Mouse (Mus musculus): ENCODE measurements around the gene Lonp2. TPM values are rescaled to one million over a fixed set of nuclear protein-coding genes. Genes with fewer than 3 reads are reported as not detected.

The Lonp2 gene
- polyA plus RNA-seq, 1 experiment from 2014 or later, result 106 TPM

DNA sequence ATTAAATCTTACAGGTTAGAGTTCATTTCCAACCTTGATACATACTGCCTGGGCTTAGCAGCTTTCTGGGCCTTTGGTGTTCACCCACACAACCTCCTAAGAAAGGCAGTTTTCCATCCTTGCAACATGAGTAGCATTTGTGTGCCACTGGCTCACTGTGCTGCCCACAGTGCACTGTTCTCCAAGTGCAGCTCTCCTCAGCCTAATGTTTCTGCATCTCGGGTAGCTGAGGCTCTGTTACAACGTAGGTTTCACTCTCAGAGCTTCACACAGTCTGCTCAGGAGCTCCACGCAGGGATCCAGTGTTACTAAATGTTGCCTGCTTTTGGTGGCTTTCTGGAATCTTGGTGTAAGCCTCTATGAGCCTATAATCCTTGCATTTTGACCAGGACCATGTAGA, 81.5 kb downstream of the Lonp2 start:
- ChIA-PET CTCF (interaction anchor here (0.8 kb wide), 1 partner anchor 14 kb away, joined by 3 read pairs; no protein-coding TSS in a partner anchor), POLR2A (interaction anchor here (0.9 kb wide), 1 partner anchor 11 kb away, joined by 3 read pairs; no protein-coding TSS in a partner anchor)
- in situ Hi-C loops (cut with MboI; ENCODE audit: low pct_unique_long_range_greater_than_20kb), result no loop called here
- DNase-seq (ENCODE audit: low read depth, low spot score) (no peak), ATAC-seq (no peak)
- TF ChIP-seq CTCF (IDR thresholded peaks at IDR 0.05), result no peak
- H3K27me3 ChIP-seq, result no peaks in the 10 kb centered on the region

DNA sequence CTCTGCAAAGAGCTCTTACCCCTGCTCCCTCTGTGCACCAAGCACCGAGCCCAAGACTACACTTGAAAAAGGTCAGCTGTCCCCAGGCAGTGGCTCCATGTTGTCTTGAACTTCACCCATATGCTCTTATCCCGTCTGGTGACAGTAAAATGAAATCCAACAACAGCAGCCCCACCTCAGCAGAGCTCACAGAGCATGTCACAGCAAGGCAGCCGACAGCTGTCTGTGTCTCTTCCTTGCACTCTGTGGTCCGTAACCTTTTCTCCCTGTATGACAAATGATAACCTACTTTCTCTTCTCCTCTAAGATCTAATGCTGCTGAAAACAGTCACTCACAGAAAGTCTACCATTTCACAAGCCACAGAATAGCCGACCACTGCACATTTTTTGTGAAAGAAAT, 82.9 kb downstream of the Lonp2 start:
- ATAC-seq (no peak), DNase-seq (ENCODE audit: low read depth, low spot score) (no peak)
- in situ Hi-C loops (cut with MboI; ENCODE audit: low pct_unique_long_range_greater_than_20kb), result no loop called here
- ChIA-PET POLR2A (no interaction called here), CTCF (interaction anchor here (0.8 to 1.3 kb wide), 3 partner anchors 9 to 30 kb away, joined by 3 to 4 read pairs (median 3); no protein-coding TSS in a partner anchor)
- H3K27me3 ChIP-seq, result no peaks in the 10 kb centered on the region
- TF ChIP-seq CTCF (IDR thresholded peaks at IDR 0.05), result no peak

DNA sequence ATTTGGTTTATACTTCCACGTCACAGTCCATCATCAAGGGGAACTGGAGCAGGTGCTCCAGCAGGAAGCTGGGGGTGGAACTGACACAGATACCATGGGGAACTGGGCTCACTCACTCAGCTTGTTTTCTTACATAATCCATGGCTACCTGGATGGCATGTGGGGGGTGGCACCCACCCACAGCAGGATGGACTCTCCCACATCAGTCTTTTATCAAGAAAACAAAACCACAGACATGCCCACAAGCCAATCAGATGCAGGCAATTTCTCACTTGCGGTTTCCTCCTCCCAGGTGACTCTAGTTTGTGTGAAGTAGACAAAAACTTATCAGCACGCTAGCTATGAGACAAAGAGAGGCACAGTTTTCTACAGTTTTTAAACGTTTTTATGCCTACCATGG, 84.0 kb downstream of the Lonp2 start:
- no peak for DNase-seq (ENCODE audit: low read depth, low spot score)
- ChIA-PET POLR2A (no interaction called here), CTCF (interaction anchor here (0.9 to 1.6 kb wide), 5 partner anchors 9 to 29 kb away, joined by 3 to 4 read pairs (median 3); no protein-coding TSS in a partner anchor)
- no peaks in the 10 kb centered on the region for H3K27me3 ChIP-seq
- in situ Hi-C loops (cut with MboI; ENCODE audit: low pct_unique_long_range_greater_than_20kb), result no loop called here
- TF ChIP-seq CTCF (IDR thresholded peaks at IDR 0.05), result no peak
- no peak for ATAC-seq

DNA sequence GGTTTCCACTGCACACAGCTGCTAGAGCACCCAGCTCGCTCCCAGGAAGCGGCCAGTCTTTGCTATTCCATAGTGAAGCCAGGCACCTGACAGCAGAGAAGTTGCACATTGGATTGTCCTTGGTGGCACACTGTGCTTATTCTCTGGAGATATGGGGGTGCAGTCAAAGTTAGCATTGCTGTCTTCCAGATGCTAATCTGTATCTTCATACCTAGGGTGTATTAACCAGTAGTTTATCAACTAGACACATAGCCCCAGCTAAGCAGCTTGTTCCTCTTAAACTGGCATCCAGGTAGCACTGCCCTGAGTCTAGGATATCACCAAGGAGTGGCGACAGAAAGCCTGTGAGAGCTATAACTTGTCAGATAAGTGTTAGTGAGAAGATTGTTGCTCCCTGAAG, 88.8 kb downstream of the Lonp2 start:
- no peaks in the 10 kb centered on the region for H3K27me3 ChIP-seq
- no peak for DNase-seq (ENCODE audit: low read depth, low spot score)
- in situ Hi-C loops (cut with MboI; ENCODE audit: low pct_unique_long_range_greater_than_20kb), result no loop called here
- CTCF ChIA-PET, result interaction anchor here (1.1 to 1.4 kb wide), 2 partner anchors 14 to 22 kb away, joined by 3 read pairs; no protein-coding TSS in a partner anchor
- no peak for ATAC-seq
- POLR2A ChIA-PET, result interaction anchor here (0.9 kb wide), 1 partner anchor 195 kb away, joined by 4 read pairs; no protein-coding TSS in a partner anchor
- no peak for TF ChIP-seq CTCF (IDR thresholded peaks at IDR 0.05)

DNA sequence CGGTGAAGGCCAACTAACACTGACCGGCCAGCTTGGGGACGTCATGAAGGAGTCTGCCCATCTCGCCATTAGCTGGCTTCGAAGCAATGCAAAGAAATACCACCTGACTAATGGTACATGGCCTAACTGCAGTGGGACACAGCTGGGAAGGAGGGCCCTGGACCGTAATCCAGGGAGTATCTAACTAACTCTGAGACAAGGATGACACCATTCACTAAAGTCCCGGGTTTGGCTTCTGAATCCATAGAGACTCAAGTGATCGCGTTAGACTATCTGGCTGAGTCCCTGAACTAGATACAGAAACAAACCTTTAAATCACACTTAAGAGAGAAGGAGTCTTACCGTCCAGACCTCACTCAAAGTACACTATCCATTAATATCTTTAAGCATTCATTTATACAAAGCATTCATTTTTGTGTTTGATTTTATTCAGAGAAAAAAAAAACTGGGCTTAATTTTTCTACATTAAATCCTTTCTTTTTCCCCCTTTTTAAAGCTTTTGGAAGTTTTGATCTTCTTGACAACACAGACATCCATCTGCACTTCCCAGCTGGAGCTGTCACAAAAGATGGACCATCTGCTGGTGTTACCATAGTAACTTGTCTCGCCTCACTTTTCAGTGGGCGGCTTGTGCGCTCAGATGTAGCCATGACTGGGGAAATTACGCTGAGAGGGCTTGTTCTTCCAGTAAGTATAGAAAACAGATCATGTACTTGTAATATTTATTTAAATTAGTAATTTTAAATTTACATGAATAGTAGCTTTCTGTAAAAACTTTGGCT, 89.8 kb downstream of the Lonp2 start:
- CTCF ChIA-PET, result interaction anchor here (1.1 kb wide), 1 partner anchor 15 kb away, joined by 3 read pairs; no protein-coding TSS in a partner anchor

DNA sequence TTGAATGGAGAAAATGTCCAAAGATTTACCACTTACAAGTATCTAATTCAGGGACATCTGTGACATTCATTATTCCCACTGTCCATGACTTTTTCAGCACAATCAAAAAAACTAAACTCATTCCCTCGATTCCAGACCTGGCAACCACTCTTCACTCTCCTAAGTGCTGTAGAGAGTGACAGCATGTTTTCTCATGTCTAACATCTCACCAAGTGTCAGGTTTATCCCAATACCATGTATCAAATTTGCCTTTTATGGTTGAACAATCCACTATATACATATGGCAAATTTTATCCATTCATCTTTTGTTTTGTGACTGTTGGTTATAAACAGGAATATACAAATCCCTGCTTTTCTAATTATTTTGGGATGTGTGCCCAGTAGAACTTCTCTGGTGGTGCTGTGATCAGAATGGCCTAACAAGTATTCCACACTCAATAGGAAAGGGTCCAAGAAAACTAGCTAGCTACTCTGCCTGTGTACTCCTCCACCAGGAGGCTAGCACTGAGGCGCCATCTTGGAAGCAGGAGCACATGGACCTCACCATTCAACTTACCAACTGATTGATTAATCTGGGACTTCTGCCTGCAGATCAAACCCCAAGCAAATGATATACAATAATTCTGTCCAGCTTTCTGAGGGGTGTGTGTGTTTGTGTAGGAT, 94.6 kb downstream of the Lonp2 start:
- in situ Hi-C loops (cut with MboI; ENCODE audit: low pct_unique_long_range_greater_than_20kb), result no loop called here
- ChIA-PET CTCF (interaction anchor here (0.9 to 2.4 kb wide), 4 partner anchors 10 to 25 kb away, joined by 3 to 6 read pairs (median 3); no protein-coding TSS in a partner anchor), POLR2A (no interaction called here)
- H3K27me3 ChIP-seq, result no peaks in the 10 kb centered on the region
- no peak for ATAC-seq
- TF ChIP-seq CTCF (IDR thresholded peaks at IDR 0.05), result no peak
- no peak for DNase-seq (ENCODE audit: low read depth, low spot score)

More for the DNA sequence above, 89.8 kb downstream of the Lonp2 start:
- in situ Hi-C loops (cut with MboI; ENCODE audit: low pct_unique_long_range_greater_than_20kb), result no loop called here
- ATAC-seq (no peak), DNase-seq (ENCODE audit: low read depth, low spot score) (no peak)
- TF ChIP-seq CTCF (IDR thresholded peaks at IDR 0.05), result no peak
- POLR2A ChIA-PET, result interaction anchor here (0.6 kb wide), 1 partner anchor 24 kb away, joined by 3 read pairs; no protein-coding TSS in a partner anchor
- no peaks in the 10 kb centered on the region for H3K27me3 ChIP-seq

DNA sequence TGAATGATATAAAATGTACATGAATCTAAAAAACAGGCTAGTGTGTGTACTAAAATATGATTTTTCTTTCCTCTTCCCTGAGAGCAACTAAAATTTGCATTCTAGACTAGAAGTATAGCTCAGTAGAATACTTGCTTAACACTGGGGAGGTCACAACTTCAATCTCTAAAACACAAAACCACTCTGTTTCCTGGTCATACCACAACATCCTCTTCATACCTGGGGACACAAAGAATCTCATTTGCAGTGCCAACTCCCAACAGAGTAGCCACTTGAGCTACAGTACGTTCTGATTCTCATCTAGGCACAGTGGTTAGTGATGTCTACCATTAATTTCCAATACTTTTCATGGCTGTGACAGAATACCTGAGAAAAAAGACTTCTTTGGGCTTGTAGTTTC, 95.5 kb downstream of the Lonp2 start:
- no peak for DNase-seq (ENCODE audit: low read depth, low spot score)
- no peak for TF ChIP-seq CTCF (IDR thresholded peaks at IDR 0.05)
- no peaks in the 10 kb centered on the region for H3K27me3 ChIP-seq
- no peak for ATAC-seq
- ChIA-PET POLR2A (no interaction called here), CTCF (interaction anchor here (0.9 to 2.4 kb wide), 5 partner anchors 9 to 24 kb away, joined by 3 to 6 read pairs (median 3); no protein-coding TSS in a partner anchor)
- in situ Hi-C loops (cut with MboI; ENCODE audit: low pct_unique_long_range_greater_than_20kb), result no loop called here

DNA sequence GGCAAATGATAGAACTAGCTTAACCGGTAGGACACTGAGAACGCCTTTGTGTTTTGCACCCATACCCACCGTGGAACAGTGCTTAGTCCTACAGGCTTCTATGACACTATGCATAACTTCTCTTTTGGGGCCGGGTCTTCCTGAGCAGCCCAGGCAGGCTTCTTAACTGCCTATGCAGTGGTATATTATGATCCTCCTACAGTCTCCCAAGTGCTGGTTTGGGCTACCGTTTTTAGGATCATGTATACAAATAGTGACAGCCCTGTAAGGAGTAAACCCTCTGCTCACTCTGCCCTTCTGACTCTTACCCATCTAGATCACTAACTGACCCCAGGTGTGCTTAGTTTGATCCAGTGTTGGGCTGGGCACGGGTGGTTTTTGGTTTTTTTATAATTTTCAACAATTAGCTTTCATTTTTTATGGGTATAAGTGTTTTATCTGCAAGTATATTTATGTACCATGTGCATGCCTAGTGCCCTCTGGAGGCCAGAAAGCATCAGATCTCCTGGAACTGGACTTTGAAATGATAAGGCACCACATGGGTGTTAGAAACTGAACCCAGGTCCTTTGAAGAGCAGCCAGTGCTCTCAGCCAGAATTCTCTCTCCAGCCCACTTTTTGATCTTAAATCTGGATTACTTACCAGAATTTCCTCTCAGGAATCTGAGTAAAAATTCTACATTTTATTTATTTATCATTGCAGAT, 97.1 kb downstream of the Lonp2 start:
- in situ Hi-C loops (cut with MboI; ENCODE audit: low pct_unique_long_range_greater_than_20kb), result loop anchor here (10.0 kb wide), 1 partner anchor 184 kb away; no protein-coding TSS in a partner anchor
- ATAC-seq (no peak), DNase-seq (ENCODE audit: low read depth, low spot score) (no peak)
- no peaks in the 10 kb centered on the region for H3K27me3 ChIP-seq
- ChIA-PET POLR2A (interaction anchor here (1.0 kb wide), 1 partner anchor 10 kb away, joined by 3 read pairs; no protein-coding TSS in a partner anchor), CTCF (interaction anchor here (0.9 to 2.0 kb wide), 6 partner anchors 10 to 182 kb away, joined by 3 to 6 read pairs (median 4); no protein-coding TSS in a partner anchor)
- peak; percentile 46 for TF ChIP-seq CTCF (IDR thresholded peaks at IDR 0.05)

DNA sequence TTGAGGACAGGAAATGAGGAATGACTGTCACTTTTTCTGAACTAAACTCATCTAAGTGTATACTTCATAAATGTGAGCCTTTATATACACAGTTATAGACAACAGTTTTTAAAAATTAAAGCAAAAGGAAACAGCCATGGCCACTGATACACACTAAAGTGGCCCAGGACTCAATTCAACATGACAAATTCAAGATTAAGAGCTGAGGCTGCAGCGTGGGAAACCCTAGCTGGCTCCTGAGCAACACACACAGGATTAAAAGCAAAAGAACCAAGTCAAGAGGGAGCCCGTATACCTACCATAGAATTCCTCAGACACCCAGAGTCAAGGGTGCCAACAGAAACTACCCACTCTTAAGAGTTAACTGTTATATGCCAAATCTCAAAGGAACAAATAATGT, 97.6 kb downstream of the Lonp2 start:
- H3K27me3 ChIP-seq, result no peaks in the 10 kb centered on the region
- CTCF ChIA-PET, result interaction anchor here (1.0 to 2.0 kb wide), 6 partner anchors 9 to 182 kb away, joined by 3 to 7 read pairs (median 6); no protein-coding TSS in a partner anchor
- no peak for ATAC-seq
- TF ChIP-seq CTCF (IDR thresholded peaks at IDR 0.05), result no peak
- no peak for DNase-seq (ENCODE audit: low read depth, low spot score)
- in situ Hi-C loops (cut with MboI; ENCODE audit: low pct_unique_long_range_greater_than_20kb), result loop anchor here (10.0 kb wide), 1 partner anchor 183 kb away; no protein-coding TSS in a partner anchor
- POLR2A ChIA-PET, result no interaction called here

DNA sequence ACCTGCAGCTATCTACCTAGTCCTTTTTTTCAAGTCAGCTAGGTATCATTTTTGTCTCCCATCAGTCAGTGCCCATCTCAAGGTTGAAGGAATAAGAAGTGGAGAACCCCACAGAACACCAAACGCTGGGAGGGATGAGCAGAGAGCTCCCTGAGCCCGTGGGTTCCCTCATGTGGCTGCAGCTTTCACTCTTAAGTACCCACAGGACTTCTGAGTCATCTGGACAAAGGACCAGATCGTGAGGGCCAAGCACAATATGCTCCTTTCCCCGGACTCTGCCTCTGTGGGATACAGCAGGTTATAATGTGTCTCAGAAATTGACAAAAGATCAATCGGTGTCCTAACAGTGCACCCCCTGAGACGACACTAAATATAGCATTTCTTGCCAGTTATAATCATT, 103.1 kb downstream of the Lonp2 start:
- H3K27me3 ChIP-seq, result no peaks in the 10 kb centered on the region
- ChIA-PET CTCF (interaction anchor here (1.0 to 2.3 kb wide), 4 partner anchors 8 to 17 kb away, joined by 3 to 6 read pairs (median 4); no protein-coding TSS in a partner anchor), POLR2A (interaction anchor here (0.8 kb wide), 1 partner anchor 149 kb away, joined by 6 read pairs; no protein-coding TSS in a partner anchor)
- DNase-seq (ENCODE audit: low read depth, low spot score) (no peak), ATAC-seq (no peak)
- TF ChIP-seq CTCF (IDR thresholded peaks at IDR 0.05), result no peak
- in situ Hi-C loops (cut with MboI; ENCODE audit: low pct_unique_long_range_greater_than_20kb), result loop anchor here (10.0 kb wide), 1 partner anchor 178 kb away; no protein-coding TSS in a partner anchor
